In the genomic region with DNA sequence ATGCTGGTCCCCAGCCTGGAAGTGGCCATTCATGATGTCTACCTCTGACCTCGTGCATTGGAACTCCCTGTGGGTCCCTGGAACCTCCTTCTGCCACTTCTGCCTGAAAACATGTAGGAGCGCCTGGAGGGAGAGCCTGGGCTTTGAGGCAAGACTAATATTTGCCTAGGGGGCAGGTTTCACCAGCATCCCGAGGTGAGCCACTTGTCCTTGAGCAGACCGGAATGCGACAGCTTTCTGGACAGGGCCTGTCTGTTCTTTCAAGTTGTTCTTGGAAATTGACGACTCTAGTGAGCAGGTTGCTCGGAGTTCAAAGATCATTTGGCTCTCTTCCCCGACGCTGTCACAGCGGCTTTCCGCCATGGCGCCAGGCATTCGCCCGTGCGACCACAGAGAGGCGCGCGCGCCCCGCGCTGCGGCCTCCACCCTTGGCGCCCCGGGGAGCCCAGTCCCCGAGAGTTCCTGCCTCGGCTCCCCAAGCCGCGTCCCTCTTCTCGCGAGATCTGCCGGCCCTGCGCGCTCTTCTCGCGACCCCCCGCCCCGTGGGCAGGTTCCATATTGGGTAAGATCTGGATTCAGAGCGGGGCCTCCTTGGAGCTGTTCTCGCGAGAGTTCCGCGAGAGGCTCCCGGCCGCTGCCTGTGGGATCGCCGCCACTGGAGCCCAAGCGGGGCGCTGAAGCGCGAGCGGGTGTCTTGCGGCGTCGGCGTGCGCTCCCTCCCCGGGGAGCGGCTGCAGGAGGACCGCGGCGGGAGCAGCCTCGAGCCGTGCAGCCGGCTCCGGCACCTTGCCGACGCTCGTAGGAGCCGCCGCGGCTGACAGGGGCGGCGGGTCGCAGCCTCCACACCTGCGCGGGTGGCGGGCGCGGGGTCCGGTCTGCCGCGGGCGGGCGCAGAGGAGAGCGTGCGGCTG, we compare ENCODE assay signal across 7 mouse cellular contexts. TPM values are rescaled to one million over a fixed set of nuclear protein-coding genes. Genes with fewer than 3 reads are reported as not detected.
DNase-seq lines count a peak whose midpoint lies in the region; ATAC-seq lines count a peak whose summit lies in the region.

A gene (plus strand): TSS at position 554 of the 911 bp plus-strand sequence.

- peak; percentile 100 for DNase-seq in adrenal gland, postnatal 14 days
- peak; percentile 100 for DNase-seq in embryonic facial prominence, embryonic 11.5 days (ENCODE audit: low spot score)
- DNase-seq in heart, adult 11 months: peak; percentile 100
- peak; percentile 99 for DNase-seq in kidney, adult 18-20 months
- peak; percentile 100 for DNase-seq in limb, embryonic 11.5 days (ENCODE audit: low spot score)
- peak; percentile 100 for DNase-seq in midbrain, embryonic 14.5 days
- peak; percentile 99 for DNase-seq in spleen, adult 18-20 months

- peaks cover 4% of the 10 kb centered on the region for H3K4me1 ChIP-seq in embryonic facial prominence, embryonic 11.5 days (ENCODE audit: control insufficient read depth, insufficient read depth, low read length)
- peaks cover 11% of the 10 kb centered on the region for H3K4me1 ChIP-seq in limb, embryonic 11.5 days (ENCODE audit: control insufficient read depth, insufficient read depth, low read length)
- peaks cover 25% of the 10 kb centered on the region for H3K4me1 ChIP-seq in midbrain, embryonic 14.5 days (ENCODE audit: control insufficient read depth, insufficient read depth, low read length)

- H3K27me3 ChIP-seq in embryonic facial prominence, embryonic 11.5 days (ENCODE audit: control insufficient read depth, insufficient read depth, low read length): peaks cover 3% of the 10 kb centered on the region; the same call in 1 of the 2 replicates
- H3K27me3 ChIP-seq in limb, embryonic 11.5 days (ENCODE audit: control insufficient read depth, insufficient read depth, low read length): 0 out of 2 replicates have a peak, but pooled peaks cover 2% of the 10 kb centered on the region
- H3K27me3 ChIP-seq in midbrain, embryonic 14.5 days (ENCODE audit: control insufficient read depth, insufficient read depth, low read length): no peaks in the 10 kb centered on the region; the same call in 1 of the 2 replicates

- under 1% methylated on average over 86 of the region's 86 CpGs for WGBS in embryonic facial prominence, embryonic 11.5 days
- WGBS in limb, embryonic 11.5 days: under 1% methylated on average over 83 of the region's 86 CpGs
- under 1% methylated on average over 86 of the region's 86 CpGs for WGBS in midbrain, embryonic 14.5 days

- H3K4me3 ChIP-seq in embryonic facial prominence, embryonic 11.5 days (ENCODE audit: low read depth, low read length): peak within 1 kb of the TSS; percentile 98
- H3K4me3 ChIP-seq in limb, embryonic 11.5 days (ENCODE audit: low read depth, low read length): peak within 1 kb of the TSS; percentile 87
- peak within 1 kb of the TSS; percentile 95 for H3K4me3 ChIP-seq in midbrain, embryonic 14.5 days (replicated peaks; ENCODE audit: low read depth, low read length)

- H3K36me3 ChIP-seq in embryonic facial prominence, embryonic 11.5 days (replicated peaks; ENCODE audit: control insufficient read depth, insufficient read depth, low read depth, low read length): no peaks in the 10 kb centered on the region
- no peaks in the 10 kb centered on the region for H3K36me3 ChIP-seq in limb, embryonic 11.5 days (ENCODE audit: control insufficient read depth, insufficient read depth, low read length)
- H3K36me3 ChIP-seq in midbrain, embryonic 14.5 days (ENCODE audit: control insufficient read depth, insufficient read depth, low read length): no peaks in the 10 kb centered on the region

- peak within 1 kb of the TSS; percentile 92 for H3K27ac ChIP-seq in embryonic facial prominence, embryonic 11.5 days (replicated peaks; ENCODE audit: low read depth, low read length)
- H3K27ac ChIP-seq in limb, embryonic 11.5 days (replicated peaks; ENCODE audit: low read depth, low read length): peak within 1 kb of the TSS; percentile 81
- peak within 1 kb of the TSS; percentile 95 for H3K27ac ChIP-seq in midbrain, embryonic 14.5 days (replicated peaks; ENCODE audit: low read depth, low read length)

- peak within 1 kb of the TSS; percentile 70 for H3K4me2 ChIP-seq in embryonic facial prominence, embryonic 11.5 days (ENCODE audit: low read depth, low read length)
- H3K4me2 ChIP-seq in limb, embryonic 11.5 days (ENCODE audit: low read depth, severe bottlenecking): peak within 1 kb of the TSS; percentile 77
- peak within 1 kb of the TSS; percentile 70 for H3K4me2 ChIP-seq in midbrain, embryonic 14.5 days (ENCODE audit: low read length)

- peak; percentile 85 for ATAC-seq in embryonic facial prominence, embryonic 11.5 days (replicated peaks; ENCODE audit: insufficient number of reproducible peaks, low FRiP score, low TSS enrichment, low read depth)
- ATAC-seq in limb, embryonic 11.5 days (ENCODE audit: insufficient number of reproducible peaks, low FRiP score, low TSS enrichment, low read depth): peak; percentile 93
- ATAC-seq in midbrain, embryonic 14.5 days (ENCODE audit: low FRiP score, low TSS enrichment): peak; percentile 94

- H3K9ac ChIP-seq in embryonic facial prominence, embryonic 11.5 days (replicated peaks; ENCODE audit: low read length): peak within 1 kb of the TSS; percentile 93
- H3K9ac ChIP-seq in limb, embryonic 11.5 days (ENCODE audit: low read length): peak within 1 kb of the TSS; percentile 87
- peak within 1 kb of the TSS; percentile 90 for H3K9ac ChIP-seq in midbrain, embryonic 14.5 days (replicated peaks; ENCODE audit: low read length)

- H3K9me3 ChIP-seq in embryonic facial prominence, embryonic 11.5 days (replicated peaks; ENCODE audit: control insufficient read depth, low read length): no peaks in the 10 kb centered on the region
- H3K9me3 ChIP-seq in limb, embryonic 11.5 days (ENCODE audit: control insufficient read depth, low read length): no peaks in the 10 kb centered on the region
- no peaks in the 10 kb centered on the region for H3K9me3 ChIP-seq in midbrain, embryonic 14.5 days (ENCODE audit: control insufficient read depth, low read length)

RNA-seq across cellular contexts. Expression of the gene that starts here (rescaled TPM):
- total RNA-seq in adrenal gland, postnatal 14 days (2021): 69.1 and 76.3 TPM in 2 replicates
- 53.0 and 53.7 TPM in 2 replicates for polyA plus RNA-seq in embryonic facial prominence, embryonic 11.5 days (2014; fragmentation: Nextera tagmentation; extraction: Ambion mirVana)
- 51.5 and 53.8 TPM in 2 replicates for polyA plus RNA-seq in limb, embryonic 11.5 days (2014; fragmentation: Nextera tagmentation; extraction: Ambion mirVana)
- 26.8 and 32.7 TPM in 2 replicates for polyA plus RNA-seq in midbrain, embryonic 14.5 days (2014; fragmentation: Nextera tagmentation; extraction: Ambion mirVana)

Comparison
In these comparisons a context has a peak if more than half of its experiments do, and no peak if none do; other contexts are left out.
1. Peak in every context shown above with its lines: DNase-seq, ATAC-seq, H3K4me3 ChIP-seq and H3K27ac ChIP-seq.